Mouse (Mus musculus) hindbrain, embryonic 11.5 days (tissue): Measurements from ENCODE around the gene Pik3c2b. TPM values are rescaled to one million over a fixed set of nuclear protein-coding genes. Genes with fewer than 3 reads are reported as not detected.
A peak's percentile ranks its signal among the peaks of the same experiment; 100 is the strongest.

Experiments used
- ATAC-seq: fragments of 200-750 bp; cut with Nextera tagmentation; 2 replicates; pipeline ENCODE4 v1.8.0; 2017; ENCODE audit warnings: mild to moderate bottlenecking, moderate TSS enrichment, moderate library complexity; ENCODE audit not compliant: low FRiP score
- DNase-seq: peaks from one replicate; pipeline ENCODE4 v3.0.0-alpha.2; 2015; ENCODE audit warnings: low spot score
- H3K27ac ChIP-seq: fragments of 300-500 bp; sonication (generic); 2 replicates; pipeline ENCODE4 v1.5.1; 2014; ENCODE audit warnings: mild to moderate bottlenecking, low read depth, low read length
- H3K27me3 ChIP-seq: fragments of 300-500 bp; sonication (generic); 2 replicates; pipeline ENCODE4 v1.6.1; 2014; ENCODE audit warnings: mild to moderate bottlenecking, low read length, moderate library complexity, mixed read lengths; ENCODE audit not compliant: control insufficient read depth, insufficient read depth
- H3K36me3 ChIP-seq: fragments of 300-500 bp; sonication (generic); 2 replicates; pipeline ENCODE4 v1.6.1; 2014; ENCODE audit warnings: mild to moderate bottlenecking, low read length, moderate library complexity, mixed read lengths; ENCODE audit not compliant: control insufficient read depth, insufficient read depth
- H3K4me1 ChIP-seq: fragments of 300-500 bp; sonication (generic); replicated peaks from 2 replicates; pipeline ENCODE4 v1.6.1; 2014; ENCODE audit warnings: low read length, mixed read lengths; ENCODE audit not compliant: control insufficient read depth, insufficient read depth
- H3K4me2 ChIP-seq: fragments of 300-500 bp; sonication (generic); replicated peaks from 2 replicates; pipeline ENCODE4 v1.6.1; 2014; ENCODE audit warnings: mild to moderate bottlenecking, low read depth, low read length
- H3K4me3 ChIP-seq: fragments of 300-500 bp; sonication (generic); 2 replicates; pipeline ENCODE4 v1.5.1; 2014; ENCODE audit warnings: low read depth, low read length
- H3K9ac ChIP-seq: fragments of 300-500 bp; sonication (generic); 2 replicates; pipeline ENCODE4 v1.6.1; 2014; ENCODE audit warnings: low read depth, low read length
- H3K9me3 ChIP-seq: fragments of 300-500 bp; sonication (generic); 2 replicates; pipeline ENCODE4 v1.6.1; 2016; ENCODE audit warnings: low read length; ENCODE audit not compliant: control insufficient read depth
- WGBS: fragments of 180-500 bp; shearing (Covaris S2); extraction: QIAGEN DNeasy Blood & Tissue Kit; methylation state at CpG from one replicate; pipeline ENCODE4 v1.1.7; 2014; 5-methylcytosine and 5-hydroxymethylcytosine counted together
- polyA plus RNA-seq: library from polyadenylated mRNA; unstranded; fragments of >200 nt; fragmentation: Nextera tagmentation; extraction: Ambion mirVana; gene quantifications from 2 replicates; pipeline ENCODE4 v1.2.1, GENCODE M21; 2014

Pik3c2b gene
- polyA plus RNA-seq, 1 experiment from 2014 or later, result 21.2 TPM

- ATAC-seq, result peak; percentile 90
- DNase-seq, result peak; percentile 84
- peaks cover 13% of the 10 kb centered on the region for H3K4me1 ChIP-seq
- peak overlapping the region; percentile 89 for H3K4me2 ChIP-seq
- H3K9ac ChIP-seq, result peak overlapping the region; percentile 100
- H3K27me3 ChIP-seq, result no peaks in the 10 kb centered on the region
- H3K9me3 ChIP-seq, result no peaks in the 10 kb centered on the region
- WGBS, result under 1% methylated on average over 53 of the region's 71 CpGs
- H3K27ac ChIP-seq, result peak overlapping the region; percentile 96
- peak overlapping the region; percentile 93 for H3K4me3 ChIP-seq
- H3K36me3 ChIP-seq, result no peaks in the 10 kb centered on the region
Measured at GRCm38 (mm10) chr1:133045861-133046440, 484 bp downstream of the Pik3c2b start.

- DNase-seq (peak; percentile 76), ATAC-seq (peak; percentile 67; the same call in 1 of the 2 replicates)
- under 1% methylated on average over 40 of the region's 40 CpGs for WGBS
- Histone ChIP-seq H3K36me3 (no peaks in the 10 kb centered on the region), H3K9ac (peak overlapping the region; percentile 100), H3K9me3 (no peaks in the 10 kb centered on the region), H3K4me1 (peaks cover 13% of the 10 kb centered on the region), H3K27me3 (no peaks in the 10 kb centered on the region), H3K4me3 (peak overlapping the region; percentile 93), H3K27ac (peak overlapping the region; percentile 96), H3K4me2 (peak overlapping the region; percentile 89)
Measured at GRCm38 (mm10) chr1:133046441-133046931, 1.0 kb downstream of the Pik3c2b start.

DNA sequence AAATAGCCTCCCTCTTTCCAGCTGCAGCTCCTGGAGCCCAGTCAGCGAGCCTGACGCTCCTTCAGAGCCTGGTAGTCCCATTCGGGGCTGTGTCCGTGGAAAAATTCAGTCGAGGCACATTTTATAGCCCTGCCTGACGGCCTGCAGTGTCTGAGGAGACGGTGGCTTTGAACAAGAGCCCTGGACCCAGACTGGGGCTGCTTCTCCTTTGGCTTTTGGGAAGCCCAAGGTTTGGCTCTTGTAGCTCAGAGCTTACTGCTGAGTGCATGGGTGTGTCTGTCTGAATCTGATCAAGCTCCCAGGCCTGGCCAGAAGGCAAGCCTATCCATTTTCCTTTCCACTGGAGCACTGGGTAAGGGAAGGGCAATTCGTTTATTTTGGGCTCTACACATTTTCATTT lies 2.1 kb downstream of the Pik3c2b start:
- Histone ChIP-seq H3K27me3 (no peaks in the 10 kb centered on the region), H3K4me2 (peak overlapping the region; percentile 89), H3K4me3 (peak overlapping the region; percentile 93), H3K9me3 (no peaks in the 10 kb centered on the region), H3K9ac (peak overlapping the region; percentile 100), H3K4me1 (peaks cover 13% of the 10 kb centered on the region), H3K36me3 (no peaks in the 10 kb centered on the region), H3K27ac (peak overlapping the region; percentile 96; the same call in 1 of the 2 replicates)
- ATAC-seq (no peak), DNase-seq (peak; percentile 31)
- 48% methylated on average over 8 of the region's 8 CpGs for WGBS

GRCm38 (mm10) chr1:133048690-133049089 lies 3.2 kb downstream of the Pik3c2b start:
- DNase-seq (no peak), ATAC-seq (no peak)
- Histone ChIP-seq H3K4me2 (peak overlapping the region; percentile 19; the same call in 1 of the 2 replicates), H3K4me3 (no peak overlapping the region), H3K4me1 (peaks cover 13% of the 10 kb centered on the region), H3K27ac (no peak overlapping the region), H3K36me3 (no peaks in the 10 kb centered on the region), H3K27me3 (no peaks in the 10 kb centered on the region), H3K9ac (no peak overlapping the region), H3K9me3 (no peaks in the 10 kb centered on the region)
- WGBS, result 19% methylated on average over 2 of the region's 2 CpGs

DNA sequence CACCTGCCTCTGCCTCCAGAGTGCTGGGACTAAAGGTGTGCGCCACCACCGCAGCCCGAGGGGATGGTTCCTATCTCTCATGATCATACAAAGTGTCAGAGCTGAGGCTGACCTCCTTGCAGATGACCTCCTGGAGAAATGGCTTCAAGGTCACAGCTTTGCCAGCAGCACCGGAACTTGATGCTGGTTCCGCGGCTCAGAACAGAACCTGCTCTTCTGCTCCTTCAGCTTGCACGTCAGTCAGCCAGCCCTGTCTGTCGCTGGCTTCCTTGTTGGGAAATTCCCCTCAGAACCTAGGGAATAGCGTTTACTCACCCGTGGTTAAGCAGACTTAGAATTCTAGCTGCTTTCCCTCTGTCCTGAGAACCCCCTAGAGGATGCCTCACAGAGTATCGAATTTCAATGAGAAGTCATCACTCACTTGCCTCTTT lies 4.5 kb downstream of the Pik3c2b start:
- no peak overlapping the region for H3K4me2 ChIP-seq
- 22% methylated on average over 11 of the region's 11 CpGs for WGBS
- peaks cover 12% of the 10 kb centered on the region for H3K4me1 ChIP-seq
- 0 out of 2 replicates have a peak overlapping the region, but pooled peaks have one; percentile 11 for H3K9ac ChIP-seq
- H3K36me3 ChIP-seq, result no peaks in the 10 kb centered on the region
- no peaks in the 10 kb centered on the region for H3K27me3 ChIP-seq
- ATAC-seq (no peak), DNase-seq (peak; percentile 33)
- H3K9me3 ChIP-seq, result no peaks in the 10 kb centered on the region
- H3K27ac ChIP-seq, result peak overlapping the region; percentile 58; the same call in 1 of the 2 replicates
- no peak overlapping the region for H3K4me3 ChIP-seq

DNA sequence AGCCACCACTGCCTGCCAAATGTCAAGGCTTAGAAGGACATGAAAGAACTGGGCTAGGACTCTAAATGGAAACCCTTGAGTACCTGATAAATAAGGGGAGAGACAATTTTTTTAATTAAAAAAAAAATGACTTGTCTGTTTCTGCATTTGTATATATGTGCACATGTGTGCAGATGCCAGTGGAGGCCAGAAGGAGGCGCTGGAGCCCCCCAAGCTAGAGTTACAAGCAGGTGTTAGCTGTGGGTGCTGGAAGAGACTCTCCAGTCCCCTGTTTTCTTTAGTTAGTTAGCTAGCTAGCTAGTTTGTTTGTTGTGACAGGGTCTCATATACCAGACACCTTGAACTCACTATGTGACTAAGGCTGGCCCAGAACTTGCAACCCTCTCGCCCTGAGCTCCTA lies 6.4 kb downstream of the Pik3c2b start:
- Histone ChIP-seq H3K27me3 (no peaks in the 10 kb centered on the region), H3K4me1 (peaks cover 10% of the 10 kb centered on the region), H3K4me2 (no peak overlapping the region), H3K27ac (no peak overlapping the region), H3K36me3 (no peaks in the 10 kb centered on the region), H3K4me3 (no peak overlapping the region), H3K9ac (no peak overlapping the region), H3K9me3 (no peaks in the 10 kb centered on the region)
- ATAC-seq, result no peak
- no peak for DNase-seq
- 92% methylated on average over 2 of the region's 2 CpGs for WGBS

DNA sequence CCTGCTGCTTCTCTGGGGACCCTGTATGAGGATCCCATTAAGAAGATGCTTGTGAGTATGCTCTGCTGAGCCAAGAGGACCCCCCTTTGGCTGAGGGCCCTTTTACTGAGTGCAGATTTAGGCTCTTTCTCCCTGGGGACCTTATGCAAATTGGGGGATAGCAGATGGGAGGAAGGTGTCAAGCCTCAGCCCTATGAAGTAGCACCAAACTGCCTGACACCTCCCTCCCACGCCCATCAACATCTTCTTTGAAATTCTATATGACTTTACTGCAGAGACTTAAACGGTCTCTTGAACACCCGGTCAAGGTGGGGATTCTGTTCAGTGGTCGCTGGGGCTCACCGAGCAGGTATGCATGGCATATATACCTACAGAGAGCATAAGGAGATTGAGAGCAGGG lies 7.6 kb downstream of the Pik3c2b start:
- no peak for ATAC-seq
- Histone ChIP-seq H3K36me3 (no peaks in the 10 kb centered on the region), H3K4me3 (no peak overlapping the region), H3K9ac (no peak overlapping the region), H3K27me3 (no peaks in the 10 kb centered on the region), H3K9me3 (no peaks in the 10 kb centered on the region), H3K4me2 (no peak overlapping the region), H3K4me1 (peaks cover 3% of the 10 kb centered on the region), H3K27ac (no peak overlapping the region)
- 52% methylated on average over 5 of the region's 5 CpGs for WGBS
- no peak for DNase-seq

GRCm38 (mm10) chr1:133054326-133054725 lies 8.9 kb downstream of the Pik3c2b start:
- DNase-seq (no peak), ATAC-seq (no peak)
- Histone ChIP-seq H3K27ac (no peak overlapping the region), H3K4me1 (peaks cover 3% of the 10 kb centered on the region), H3K27me3 (no peaks in the 10 kb centered on the region), H3K36me3 (no peaks in the 10 kb centered on the region), H3K9ac (no peak overlapping the region), H3K4me2 (no peak overlapping the region), H3K9me3 (no peaks in the 10 kb centered on the region), H3K4me3 (no peak overlapping the region)
- WGBS, result 77% methylated on average over 8 of the region's 8 CpGs
